Mouse (Mus musculus): ENCODE measurements around the gene Cabp7. TPM values are rescaled to one million over a fixed set of nuclear protein-coding genes. Genes with fewer than 3 reads are reported as not detected.
A peak's percentile ranks its signal among the peaks of the same experiment; 100 is the strongest.

Gene Cabp7
- polyA plus RNA-seq, 1 experiment from 2014 or later: 0.87 TPM

DNA sequence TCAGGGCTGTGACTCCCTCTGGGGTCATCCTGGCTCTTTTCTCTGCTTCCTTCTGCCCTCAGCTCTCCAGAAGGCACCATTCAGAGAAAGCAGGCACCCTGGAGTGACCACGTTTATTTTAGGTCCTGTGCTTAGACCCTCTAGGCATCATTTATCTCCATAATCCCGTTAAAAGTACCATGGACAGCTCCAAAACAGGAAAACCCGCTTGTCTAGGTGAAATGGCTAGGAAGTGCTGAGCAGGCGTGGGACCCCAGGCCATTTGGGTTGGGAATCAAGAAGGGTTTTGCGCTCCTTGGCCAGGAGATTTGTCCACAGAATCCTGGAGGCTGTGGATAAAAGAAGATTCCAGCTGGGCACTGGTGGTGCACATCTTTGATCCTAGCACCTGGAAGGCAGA lies 17.1 kb upstream of the Cabp7 start:
- 24% methylated on average over 5 of the region's 5 CpGs for WGBS
- Histone ChIP-seq H3K4me1 (peaks cover 37% of the 10 kb centered on the region), H3K36me3 (ENCODE audit: poor library complexity, severe bottlenecking) (peaks cover 23% of the 10 kb centered on the region), H3K4me3 (no peak overlapping the region), H3K9ac (no peak overlapping the region), H3K9me3 (replicated peaks) (no peaks in the 10 kb centered on the region), H3K27ac (no peak overlapping the region), H3K27me3 (no peaks in the 10 kb centered on the region; the same call in 1 of the 2 replicates), H3K4me2 (no peak overlapping the region)
- ATAC-seq: no peak

GRCm38 (mm10) chr11:4762511-4762910 lies 15.9 kb upstream of the Cabp7 start:
- Histone ChIP-seq H3K9me3 (replicated peaks) (no peaks in the 10 kb centered on the region), H3K4me2 (no peak overlapping the region), H3K4me3 (no peak overlapping the region), H3K27ac (peak overlapping the region; percentile 67), H3K4me1 (peaks cover 37% of the 10 kb centered on the region), H3K36me3 (ENCODE audit: poor library complexity, severe bottlenecking) (peaks cover 13% of the 10 kb centered on the region; the same call in 1 of the 2 replicates), H3K27me3 (no peaks in the 10 kb centered on the region; the same call in 1 of the 2 replicates), H3K9ac (no peak overlapping the region)
- ATAC-seq: no peak
- WGBS: 14% methylated on average over 2 of the region's 2 CpGs

DNA sequence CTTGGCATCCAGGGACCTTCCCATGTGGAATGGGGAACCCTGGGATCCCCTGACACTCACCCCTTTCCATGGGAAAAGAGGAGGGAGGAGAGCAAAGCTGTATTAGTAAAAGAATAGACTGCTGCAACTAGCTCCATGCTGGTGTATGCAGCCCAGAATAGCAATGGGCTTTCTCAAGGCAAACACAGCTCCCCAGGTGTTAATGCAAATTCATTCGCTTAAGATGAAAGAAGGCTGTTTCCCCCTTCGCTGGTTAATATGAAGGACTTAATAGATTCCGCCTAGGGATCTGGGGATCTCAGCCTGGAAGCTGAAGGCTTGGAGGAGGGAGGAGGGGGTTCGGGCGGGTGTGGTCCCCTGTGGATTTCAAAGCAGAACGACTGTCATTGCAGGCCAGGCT lies 15.4 kb upstream of the Cabp7 start:
- ATAC-seq: no peak
- peaks cover 41% of the 10 kb centered on the region for H3K4me1 ChIP-seq
- peaks cover 8% of the 10 kb centered on the region; the same call in 1 of the 2 replicates for H3K36me3 ChIP-seq (ENCODE audit: poor library complexity, severe bottlenecking)
- no peaks in the 10 kb centered on the region for H3K9me3 ChIP-seq (replicated peaks)
- H3K4me3 ChIP-seq: no peak overlapping the region
- WGBS: 12% methylated on average over 6 of the region's 6 CpGs
- H3K27me3 ChIP-seq: no peaks in the 10 kb centered on the region; the same call in 1 of the 2 replicates
- H3K9ac ChIP-seq: 0 out of 2 replicates have a peak overlapping the region, but pooled peaks have one; percentile 31
- H3K27ac ChIP-seq: peak overlapping the region; percentile 67
- no peak overlapping the region for H3K4me2 ChIP-seq

- no peak overlapping the region for H3K4me2 ChIP-seq
- H3K36me3 ChIP-seq (ENCODE audit: poor library complexity, severe bottlenecking): peaks cover 5% of the 10 kb centered on the region; the same call in 1 of the 2 replicates
- no peak overlapping the region for H3K4me3 ChIP-seq
- no peak for ATAC-seq
- no peaks in the 10 kb centered on the region for H3K9me3 ChIP-seq (replicated peaks)
- 22% methylated on average over 4 of the region's 4 CpGs for WGBS
- H3K9ac ChIP-seq: no peak overlapping the region
- no peaks in the 10 kb centered on the region; the same call in 1 of the 2 replicates for H3K27me3 ChIP-seq
- H3K27ac ChIP-seq: no peak overlapping the region
- H3K4me1 ChIP-seq: peaks cover 41% of the 10 kb centered on the region
Measured at GRCm38 (mm10) chr11:4760438-4760837, 13.9 kb upstream of the Cabp7 start.

GRCm38 (mm10) chr11:4757789-4758158 lies 11.2 kb upstream of the Cabp7 start:
- no peak for ATAC-seq
- Histone ChIP-seq H3K4me1 (peaks cover 37% of the 10 kb centered on the region), H3K9ac (no peak overlapping the region), H3K4me3 (no peak overlapping the region), H3K27ac (no peak overlapping the region), H3K9me3 (replicated peaks) (0 out of 2 replicates have a peak, but pooled peaks cover 5% of the 10 kb centered on the region), H3K27me3 (no peaks in the 10 kb centered on the region; the same call in 1 of the 2 replicates), H3K36me3 (ENCODE audit: poor library complexity, severe bottlenecking) (no peaks in the 10 kb centered on the region), H3K4me2 (no peak overlapping the region)
- WGBS: 56% methylated on average over 4 of the region's 4 CpGs

GRCm38 (mm10) chr11:4756984-4757788 lies 10.6 kb upstream of the Cabp7 start:
- H3K27ac ChIP-seq: no peak overlapping the region
- ATAC-seq: no peak
- H3K4me2 ChIP-seq: no peak overlapping the region
- H3K36me3 ChIP-seq (ENCODE audit: poor library complexity, severe bottlenecking): no peaks in the 10 kb centered on the region
- WGBS: 72% methylated on average over 11 of the region's 11 CpGs
- no peak overlapping the region for H3K4me3 ChIP-seq
- no peak overlapping the region for H3K9ac ChIP-seq
- H3K9me3 ChIP-seq (replicated peaks): 0 out of 2 replicates have a peak, but pooled peaks cover 5% of the 10 kb centered on the region
- peaks cover 4% of the 10 kb centered on the region for H3K27me3 ChIP-seq
- peaks cover 33% of the 10 kb centered on the region for H3K4me1 ChIP-seq

GRCm38 (mm10) chr11:4756460-4756859 lies 9.9 kb upstream of the Cabp7 start:
- H3K9me3 ChIP-seq (replicated peaks): 0 out of 2 replicates have a peak, but pooled peaks cover 5% of the 10 kb centered on the region
- no peak for ATAC-seq
- H3K4me1 ChIP-seq: peaks cover 26% of the 10 kb centered on the region
- no peak overlapping the region for H3K4me3 ChIP-seq
- H3K27ac ChIP-seq: no peak overlapping the region
- no peak overlapping the region for H3K9ac ChIP-seq
- H3K36me3 ChIP-seq (ENCODE audit: poor library complexity, severe bottlenecking): no peaks in the 10 kb centered on the region
- 79% methylated on average over 9 of the region's 9 CpGs for WGBS
- H3K27me3 ChIP-seq: peaks cover 10% of the 10 kb centered on the region
- H3K4me2 ChIP-seq: no peak overlapping the region

GRCm38 (mm10) chr11:4754867-4755266 lies 8.3 kb upstream of the Cabp7 start:
- H3K36me3 ChIP-seq (ENCODE audit: poor library complexity, severe bottlenecking): no peaks in the 10 kb centered on the region
- H3K4me1 ChIP-seq: peaks cover 17% of the 10 kb centered on the region
- H3K9ac ChIP-seq: no peak overlapping the region
- WGBS: 78% methylated on average over 11 of the region's 11 CpGs
- ATAC-seq: no peak
- no peak overlapping the region for H3K4me3 ChIP-seq
- H3K4me2 ChIP-seq: no peak overlapping the region
- H3K27me3 ChIP-seq: peaks cover 24% of the 10 kb centered on the region
- 0 out of 2 replicates have a peak, but pooled peaks cover 5% of the 10 kb centered on the region for H3K9me3 ChIP-seq (replicated peaks)
- no peak overlapping the region for H3K27ac ChIP-seq

- no peak overlapping the region for H3K4me2 ChIP-seq
- H3K27ac ChIP-seq: no peak overlapping the region
- no peak for ATAC-seq
- H3K27me3 ChIP-seq: peaks cover 32% of the 10 kb centered on the region
- 96% methylated on average over 3 of the region's 3 CpGs for WGBS
- no peaks in the 10 kb centered on the region for H3K36me3 ChIP-seq (ENCODE audit: poor library complexity, severe bottlenecking)
- no peak overlapping the region for H3K9ac ChIP-seq
- H3K9me3 ChIP-seq (replicated peaks): 0 out of 2 replicates have a peak, but pooled peaks cover 5% of the 10 kb centered on the region
- no peak overlapping the region for H3K4me3 ChIP-seq
- H3K4me1 ChIP-seq: peaks cover 17% of the 10 kb centered on the region
Measured at GRCm38 (mm10) chr11:4754036-4754435, 7.5 kb upstream of the Cabp7 start.

DNA sequence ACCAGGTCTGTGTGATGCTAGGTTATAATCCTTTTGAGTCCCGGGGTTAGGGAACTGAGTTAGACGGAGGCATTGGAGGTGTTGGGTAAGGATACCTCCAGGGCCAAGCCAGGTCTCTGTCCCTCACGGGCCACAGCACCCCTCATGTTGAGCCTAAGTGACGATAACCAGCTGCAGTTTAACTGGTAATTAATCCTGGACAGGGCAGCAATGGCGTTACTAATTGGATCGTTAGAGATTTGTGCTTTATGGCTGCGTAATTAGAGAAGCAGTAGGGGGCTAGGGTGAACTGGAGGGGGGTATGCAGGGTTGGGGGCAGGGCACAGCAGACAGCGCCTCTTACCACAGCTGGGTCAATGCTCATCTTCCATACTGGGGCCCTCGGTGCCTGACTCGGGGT lies 6.3 kb upstream of the Cabp7 start:
- Histone ChIP-seq H3K36me3 (ENCODE audit: poor library complexity, severe bottlenecking) (no peaks in the 10 kb centered on the region), H3K4me2 (no peak overlapping the region), H3K4me1 (peaks cover 20% of the 10 kb centered on the region), H3K9ac (no peak overlapping the region), H3K4me3 (no peak overlapping the region), H3K9me3 (replicated peaks) (0 out of 2 replicates have a peak, but pooled peaks cover 5% of the 10 kb centered on the region), H3K27me3 (peaks cover 44% of the 10 kb centered on the region), H3K27ac (no peak overlapping the region)
- ATAC-seq: no peak
- WGBS: 12% methylated on average over 10 of the region's 10 CpGs

- H3K27me3 ChIP-seq: peaks cover 70% of the 10 kb centered on the region
- no peak for ATAC-seq
Measured at GRCm38 (mm10) chr11:4750263-4750662, 3.7 kb upstream of the Cabp7 start.

DNA sequence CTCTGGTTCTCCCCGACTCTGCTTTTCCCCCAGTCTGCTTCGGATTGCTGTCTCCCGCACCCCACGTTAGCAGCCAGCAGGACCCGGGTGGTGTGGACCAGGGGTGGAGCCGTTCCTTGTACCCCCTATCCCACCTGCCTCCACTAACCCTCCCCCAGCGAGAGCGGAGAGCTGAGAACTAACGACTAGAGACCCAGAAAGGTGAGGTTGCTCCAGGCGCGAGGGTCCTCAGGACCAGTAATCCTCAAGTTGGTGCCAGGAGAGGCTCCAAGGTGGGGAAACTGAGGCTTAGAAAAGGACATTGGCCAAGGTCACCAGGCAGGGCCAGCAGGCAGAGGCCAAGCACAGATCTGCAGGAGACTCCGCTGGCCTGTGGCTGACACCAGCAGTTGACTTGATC lies 707 bp upstream of the Cabp7 start:
- H3K27me3 ChIP-seq: peaks cover 95% of the 10 kb centered on the region
- H3K4me2 ChIP-seq: peak overlapping the region; percentile 97
- H3K4me1 ChIP-seq: peaks cover 24% of the 10 kb centered on the region
- no peaks in the 10 kb centered on the region for H3K9me3 ChIP-seq (replicated peaks)
- under 1% methylated on average over 12 of the region's 12 CpGs for WGBS
- no peak overlapping the region for H3K27ac ChIP-seq
- H3K36me3 ChIP-seq (ENCODE audit: poor library complexity, severe bottlenecking): no peaks in the 10 kb centered on the region
- peak overlapping the region; percentile 58 for H3K4me3 ChIP-seq
- H3K9ac ChIP-seq: peak overlapping the region; percentile 68
- ATAC-seq: no peak; the same call in 1 of the 2 replicates

More at GRCm38 (mm10) chr11:4750263-4750662, 3.7 kb upstream of the Cabp7 start:
- H3K36me3 ChIP-seq (ENCODE audit: poor library complexity, severe bottlenecking): no peaks in the 10 kb centered on the region
- 9% methylated on average over 9 of the region's 9 CpGs for WGBS
- H3K9me3 ChIP-seq (replicated peaks): 0 out of 2 replicates have a peak, but pooled peaks cover 5% of the 10 kb centered on the region
- no peak overlapping the region for H3K9ac ChIP-seq
- H3K4me2 ChIP-seq: no peak overlapping the region
- H3K4me1 ChIP-seq: peaks cover 34% of the 10 kb centered on the region
- H3K4me3 ChIP-seq: no peak overlapping the region
- H3K27ac ChIP-seq: no peak overlapping the region

Data from forebrain, embryonic 13.5 days (tissue).